Mouse (Mus musculus): ENCODE measurements at regions not wholly inside any gene's neighbourhood (a gene's known extent, or its start where the extent isn't known, plus 50 kb on each side); places are given as distances from the start of the nearest gene placed in this dataset.

GRCm38 (mm10) chrX:158451792-158452191, 408.7 kb upstream of the Cnksr2 start:
- H3K27me3 ChIP-seq (ENCODE audit: control insufficient read depth, insufficient read depth, low read depth, low read length), result no peaks in the 10 kb centered on the region
- H3K4me2 ChIP-seq (ENCODE audit: low read depth, low read length), result no peak overlapping the region
- H3K9me3 ChIP-seq (ENCODE audit: control insufficient read depth, low read length), result no peaks in the 10 kb centered on the region
- H3K4me3 ChIP-seq (ENCODE audit: low read length), result no peak overlapping the region
- WGBS, result 69% methylated on average over 2 of the region's 2 CpGs
- ATAC-seq (ENCODE audit: low read depth), result no peak
- H3K36me3 ChIP-seq (ENCODE audit: control insufficient read depth, insufficient read depth, low read length), result no peaks in the 10 kb centered on the region
- H3K4me1 ChIP-seq (replicated peaks; ENCODE audit: control insufficient read depth, insufficient read depth, low read length), result no peaks in the 10 kb centered on the region
- no peak overlapping the region for H3K27ac ChIP-seq (ENCODE audit: low read length)
- H3K9ac ChIP-seq (ENCODE audit: low read length), result no peak overlapping the region

DNA sequence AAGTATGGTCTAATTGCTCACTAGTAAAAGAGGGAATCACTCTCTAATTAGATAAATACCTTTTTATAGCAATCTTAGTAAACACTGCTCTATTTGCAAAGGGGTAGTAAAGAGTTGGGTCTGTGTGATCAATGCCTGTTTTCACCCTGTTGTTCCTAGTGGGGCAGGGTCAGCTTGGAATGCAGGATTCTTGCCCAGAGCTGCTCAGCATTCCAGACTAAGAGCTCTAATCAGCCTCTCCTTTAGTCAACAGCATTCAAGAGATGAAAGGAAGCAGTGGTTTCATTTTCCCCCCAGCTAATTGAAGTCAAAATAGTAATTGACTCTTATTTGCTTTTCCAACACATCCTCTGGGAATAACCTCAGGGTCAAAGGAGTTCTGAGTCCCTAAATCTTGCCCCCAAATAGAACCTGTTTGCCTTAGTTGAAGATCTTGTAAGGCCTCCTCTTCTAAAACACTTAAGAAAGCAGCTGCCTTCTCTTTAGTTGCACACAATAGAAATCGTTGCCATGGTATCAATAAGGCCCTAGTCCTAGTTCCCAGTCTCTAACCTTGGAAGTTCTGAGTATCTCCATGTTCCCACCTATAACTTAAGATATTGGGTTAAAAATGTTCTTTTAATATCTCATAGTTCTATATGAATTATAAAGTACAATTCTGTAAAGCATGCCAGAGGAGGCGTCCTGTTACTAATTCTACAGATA, 380.6 kb upstream of the Cnksr2 start:
- ATAC-seq (ENCODE audit: low read depth), result peak; percentile 76
- no peak overlapping the region for H3K9ac ChIP-seq (ENCODE audit: low read length)
- no peaks in the 10 kb centered on the region for H3K9me3 ChIP-seq (ENCODE audit: control insufficient read depth, low read length)
- no peaks in the 10 kb centered on the region for H3K36me3 ChIP-seq (ENCODE audit: control insufficient read depth, insufficient read depth, low read length)
- H3K4me1 ChIP-seq (replicated peaks; ENCODE audit: control insufficient read depth, insufficient read depth, low read length), result no peaks in the 10 kb centered on the region
- H3K4me3 ChIP-seq (ENCODE audit: low read length), result no peak overlapping the region
- 52% methylated on average over 2 of the region's 2 CpGs for WGBS
- no peaks in the 10 kb centered on the region for H3K27me3 ChIP-seq (ENCODE audit: control insufficient read depth, insufficient read depth, low read depth, low read length)
- no peak overlapping the region for H3K4me2 ChIP-seq (ENCODE audit: low read depth, low read length)
- H3K27ac ChIP-seq (ENCODE audit: low read length), result no peak overlapping the region

GRCm38 (mm10) chrX:158394184-158394894, 351.2 kb upstream of the Cnksr2 start:
- H3K9ac ChIP-seq (ENCODE audit: low read length), result no peak overlapping the region
- H3K4me3 ChIP-seq (ENCODE audit: low read length), result no peak overlapping the region
- H3K9me3 ChIP-seq (ENCODE audit: control insufficient read depth, low read length), result no peaks in the 10 kb centered on the region
- no peaks in the 10 kb centered on the region for H3K4me1 ChIP-seq (replicated peaks; ENCODE audit: control insufficient read depth, insufficient read depth, low read length)
- 80% methylated on average over 4 of the region's 4 CpGs for WGBS
- H3K36me3 ChIP-seq (ENCODE audit: control insufficient read depth, insufficient read depth, low read length), result no peaks in the 10 kb centered on the region
- H3K27ac ChIP-seq (ENCODE audit: low read length), result no peak overlapping the region
- no peak overlapping the region for H3K4me2 ChIP-seq (ENCODE audit: low read depth, low read length)
- H3K27me3 ChIP-seq (ENCODE audit: control insufficient read depth, insufficient read depth, low read depth, low read length), result no peaks in the 10 kb centered on the region
- ATAC-seq (ENCODE audit: low read depth), result no peak

DNA sequence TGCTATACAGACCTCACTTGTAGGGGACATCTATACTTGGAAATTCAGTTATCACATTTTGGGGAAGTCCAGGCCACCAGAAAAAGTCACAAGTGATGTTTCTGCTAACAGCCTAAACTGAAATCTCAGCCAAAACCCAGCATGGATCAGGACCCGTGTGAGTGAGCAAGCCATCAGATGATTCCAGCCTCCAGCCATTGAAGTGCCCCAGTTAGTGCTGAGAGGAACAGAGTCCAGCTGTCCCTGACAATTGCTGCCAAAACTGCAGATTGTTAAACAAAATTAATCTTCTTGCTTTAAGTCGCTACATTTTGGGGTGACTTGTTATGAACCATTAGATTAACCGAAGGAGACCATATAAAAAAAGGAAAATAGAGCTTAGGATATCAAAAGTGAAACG, 332.7 kb upstream of the Cnksr2 start:
- H3K9ac ChIP-seq (ENCODE audit: low read length), result no peak overlapping the region
- H3K27me3 ChIP-seq (ENCODE audit: control insufficient read depth, insufficient read depth, low read depth, low read length), result no peaks in the 10 kb centered on the region
- no peak overlapping the region for H3K4me2 ChIP-seq (ENCODE audit: low read depth, low read length)
- peak; percentile 81 for ATAC-seq (ENCODE audit: low read depth)
- H3K9me3 ChIP-seq (ENCODE audit: control insufficient read depth, low read length), result no peaks in the 10 kb centered on the region
- no peaks in the 10 kb centered on the region for H3K36me3 ChIP-seq (ENCODE audit: control insufficient read depth, insufficient read depth, low read length)
- H3K27ac ChIP-seq (ENCODE audit: low read length), result no peak overlapping the region
- no peaks in the 10 kb centered on the region for H3K4me1 ChIP-seq (replicated peaks; ENCODE audit: control insufficient read depth, insufficient read depth, low read length)
- H3K4me3 ChIP-seq (ENCODE audit: low read length), result no peak overlapping the region
- 45% methylated on average over 4 of the region's 4 CpGs for WGBS

DNA sequence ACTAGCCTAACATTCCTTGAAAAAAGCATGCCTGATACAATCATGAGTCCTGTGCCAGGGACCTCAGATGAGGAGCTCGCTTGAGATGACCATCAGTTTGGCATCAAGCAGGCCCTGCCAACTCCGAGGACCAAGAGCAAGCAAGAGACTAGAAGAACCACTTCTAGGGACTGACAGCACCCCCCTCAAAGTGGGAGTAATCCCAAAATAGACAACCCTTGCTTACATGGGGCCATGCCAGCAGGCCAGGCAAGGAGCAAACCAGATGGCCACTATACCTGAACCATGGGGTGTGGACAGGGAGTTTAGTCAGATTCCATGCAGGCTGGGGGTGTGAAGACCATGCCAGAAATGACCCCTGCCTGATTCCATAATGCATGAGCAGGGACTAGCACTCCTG, 330.1 kb upstream of the Cnksr2 start:
- WGBS, result 86% methylated on average over 2 of the region's 2 CpGs
- H3K27me3 ChIP-seq (ENCODE audit: control insufficient read depth, insufficient read depth, low read depth, low read length), result no peaks in the 10 kb centered on the region
- H3K36me3 ChIP-seq (ENCODE audit: control insufficient read depth, insufficient read depth, low read length), result no peaks in the 10 kb centered on the region
- H3K9me3 ChIP-seq (ENCODE audit: control insufficient read depth, low read length), result no peaks in the 10 kb centered on the region
- no peak for ATAC-seq (ENCODE audit: low read depth)
- H3K4me3 ChIP-seq (ENCODE audit: low read length), result no peak overlapping the region
- H3K9ac ChIP-seq (ENCODE audit: low read length), result no peak overlapping the region
- no peak overlapping the region for H3K27ac ChIP-seq (ENCODE audit: low read length)
- H3K4me1 ChIP-seq (replicated peaks; ENCODE audit: control insufficient read depth, insufficient read depth, low read length), result no peaks in the 10 kb centered on the region
- H3K4me2 ChIP-seq (ENCODE audit: low read depth, low read length), result no peak overlapping the region
